Mouse (Mus musculus) heart, adult 11 months (tissue): ENCODE data around the gene Aplf.

Experiments used
- DNase-seq: peaks from one replicate; pipeline ENCODE4 v3.0.0; 2022

Gene Aplf

GRCm38 (mm10) chr6:87621281-87621680, 50.7 kb downstream of the Aplf start:
- peak; percentile 94 for DNase-seq

- peak; percentile 61 for DNase-seq
Observed at GRCm38 (mm10) chr6:87618021-87618420, 54.0 kb downstream of the Aplf start.

GRCm38 (mm10) chr6:87615696-87616083, 56.3 kb downstream of the Aplf start:
- DNase-seq, result peak; percentile 59

GRCm38 (mm10) chr6:87614794-87615695, 56.9 kb downstream of the Aplf start:
- DNase-seq, result peak; percentile 91

DNA sequence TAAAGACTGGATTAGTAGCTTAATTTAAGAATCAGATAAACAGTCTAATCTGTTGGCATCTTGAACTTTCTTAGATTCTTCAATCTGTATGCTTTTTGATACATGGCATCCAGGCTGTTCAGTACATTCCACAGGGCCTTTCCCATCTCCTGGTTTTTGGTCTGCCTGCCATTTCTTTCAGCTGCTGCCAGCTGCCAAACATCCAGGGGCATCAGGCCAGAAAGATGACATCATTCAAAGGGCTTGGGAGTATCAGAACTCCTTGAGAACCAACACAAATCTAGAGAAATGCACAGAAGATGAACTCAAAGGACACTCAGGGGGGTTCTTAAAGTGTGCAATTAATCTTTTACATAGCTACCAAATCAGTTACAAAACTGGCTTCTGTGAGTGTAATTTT, 72.2 kb downstream of the Aplf start:
- DNase-seq, result peak; percentile 85

DNA sequence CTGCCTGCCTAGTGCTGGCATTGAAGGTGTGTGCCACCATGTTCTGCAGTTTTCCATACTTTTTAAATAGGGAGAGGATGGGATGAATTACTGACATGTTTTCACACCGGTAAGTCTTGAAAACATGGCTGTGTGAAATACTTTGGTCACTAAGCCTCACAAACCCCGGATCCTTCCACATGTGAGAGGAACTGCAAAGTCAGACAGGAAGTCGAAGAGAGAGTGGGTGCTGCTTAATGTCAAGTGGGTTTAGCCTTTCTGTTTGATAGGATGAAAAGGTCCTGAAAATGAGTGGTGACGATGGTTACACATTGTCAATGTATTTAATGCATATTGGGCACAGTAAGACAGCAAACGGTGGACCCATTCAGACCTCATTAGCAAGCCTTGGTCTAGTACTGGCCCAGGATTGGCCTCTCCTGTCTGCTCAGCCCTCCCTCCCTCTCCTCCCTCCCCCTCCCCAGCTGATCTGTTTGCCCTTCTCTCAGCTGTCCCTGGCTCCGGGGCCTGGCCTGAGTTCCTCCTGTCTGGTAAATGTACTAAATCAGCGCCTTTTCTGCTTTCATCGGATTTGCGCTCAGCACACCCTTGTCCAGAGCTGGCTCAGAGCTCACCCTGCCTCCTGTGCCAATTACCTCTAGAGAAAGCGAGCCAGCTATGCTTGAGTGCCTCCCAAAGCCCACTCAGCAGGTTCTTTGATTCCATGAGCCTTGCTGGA, 74.7 kb downstream of the Aplf start:
- DNase-seq, result peak; percentile 81

- DNase-seq, result peak; percentile 53
Observed at GRCm38 (mm10) chr6:87594188-87594587, 77.8 kb downstream of the Aplf start.

GRCm38 (mm10) chr6:87590394-87591281, 81.4 kb downstream of the Aplf start, which contains the start of gene Prokr1:
Gene Prokr1 (minus strand): TSS chr6:87590743.
- peak; percentile 95 for DNase-seq

- peak; percentile 74 for DNase-seq
Observed at GRCm38 (mm10) chr6:87589718-87590393, 82.1 kb downstream of the Aplf start.

GRCm38 (mm10) chr6:87583991-87584390, 88.0 kb downstream of the Aplf start:
- peak; percentile 56 for DNase-seq

GRCm38 (mm10) chr6:87583183-87583611, 88.8 kb downstream of the Aplf start:
- no peak for DNase-seq

- DNase-seq, result peak; percentile 97
Observed at GRCm38 (mm10) chr6:87582456-87582855, 89.5 kb downstream of the Aplf start.

DNA sequence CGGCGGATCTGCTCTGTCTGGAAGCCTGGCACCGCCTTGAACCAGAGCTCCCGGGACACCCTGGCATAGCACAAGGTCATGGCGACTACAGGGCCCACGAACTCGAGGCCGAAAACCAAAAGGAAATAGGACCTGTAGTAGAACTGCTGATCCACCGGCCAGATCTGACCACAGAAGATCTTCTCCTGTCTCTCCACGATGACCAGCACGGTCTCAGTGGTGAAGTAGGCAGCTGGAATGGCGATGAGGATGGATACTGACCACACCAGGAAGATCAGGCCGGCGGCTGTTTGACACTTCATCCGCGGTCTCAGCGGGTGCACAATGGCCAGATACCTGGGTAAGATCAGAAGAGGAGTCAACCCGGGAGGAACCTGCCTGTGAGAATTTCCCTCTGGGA, 90.4 kb downstream of the Aplf start:
- peak; percentile 87 for DNase-seq

DNA sequence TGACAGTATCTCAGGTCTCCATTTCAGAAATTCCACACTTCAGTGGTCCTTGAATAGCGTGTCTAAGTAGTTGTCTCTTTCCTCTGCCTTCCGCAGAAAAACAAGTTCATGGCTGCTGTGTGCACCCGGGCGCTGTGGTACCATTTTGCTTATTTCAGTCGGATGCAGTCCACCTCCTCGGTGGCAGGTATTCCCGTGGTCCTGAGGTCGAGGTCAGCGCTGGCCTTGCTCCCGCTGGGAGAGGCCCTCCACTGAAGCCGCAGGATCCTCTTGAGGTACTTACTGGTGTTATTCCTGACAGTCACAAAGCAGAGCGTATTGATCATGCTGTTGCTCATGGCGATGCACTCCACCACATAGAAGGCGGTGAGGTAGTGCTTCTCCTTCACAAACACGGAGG, 90.9 kb downstream of the Aplf start:
- peak; percentile 79 for DNase-seq
